Mouse (Mus musculus) MEL (cell line): ENCODE measurements around the gene Tesk2. TPM values are rescaled to one million over a fixed set of nuclear protein-coding genes. Genes with fewer than 3 reads are reported as not detected.

Experiments
- DNase-seq: peaks from one replicate; pipeline ENCODE4 v3.0.0; 2011; ENCODE audit warnings: low read depth, low spot score
- H3K27ac ChIP-seq: 2 replicates; pipeline ENCODE4 v1.5.1; 2012; ENCODE audit warnings: low read depth, mild to moderate bottlenecking, control low read depth, low read length, moderate library complexity; ENCODE audit not compliant: control insufficient read depth
- H3K27me3 ChIP-seq, 2 experiments: fragments of 150-350 bp in 1 of 2; sonication (generic) in 1 of 2; 2 replicates each; pipeline ENCODE4 v1.6.1; 2012; ENCODE audit warnings: low read length in 2 of 2, mild to moderate bottlenecking in 2 of 2, improper control_type of control experiment in 1 of 2, moderate library complexity in 1 of 2; ENCODE audit not compliant: insufficient read depth in 2 of 2, control insufficient read depth in 1 of 2
- H3K36me3 ChIP-seq, 2 experiments: 2 replicates each; pipeline ENCODE4 v1.6.1; 2012 to 2014; ENCODE audit warnings: low read length in 2 of 2, improper control_type of control experiment in 1 of 2, inconsistent platforms in 1 of 2, mild to moderate bottlenecking in 1 of 2; ENCODE audit not compliant: insufficient read depth in 2 of 2, control insufficient read depth in 1 of 2
- H3K4me1 ChIP-seq, 2 experiments: fragments of 150-350 bp in 1 of 2; sonication (generic) in 1 of 2; 2 replicates each; pipeline ENCODE4 v1.6.1; 2012; ENCODE audit warnings: low read length in 2 of 2, improper control_type of control experiment in 1 of 2, mild to moderate bottlenecking in 1 of 2; ENCODE audit not compliant: insufficient read depth in 2 of 2, control insufficient read depth in 1 of 2
- H3K4me3 ChIP-seq, 2 experiments: fragments of 150-350 bp in 1 of 2; sonication (generic) in 1 of 2; 2 replicates each; pipeline ENCODE4 v1.5.1; 2012; ENCODE audit warnings: low read depth in 2 of 2, low read length in 2 of 2, mild to moderate bottlenecking in 2 of 2, moderate library complexity in 2 of 2, control low read depth in 1 of 2, improper control_type of control experiment in 1 of 2; ENCODE audit not compliant: control insufficient read depth in 1 of 2, insufficient read depth in 1 of 2
- H3K79me2 ChIP-seq: 2 replicates; pipeline ENCODE4 v1.6.1; 2012; ENCODE audit warnings: mild to moderate bottlenecking, low read length, moderate library complexity; ENCODE audit not compliant: control insufficient read depth, poor library complexity, insufficient read depth
- H3K9ac ChIP-seq: 2 replicates; pipeline ENCODE4 v1.6.1; 2012; ENCODE audit warnings: low read depth, mild to moderate bottlenecking, control low read depth, low read length, moderate library complexity; ENCODE audit not compliant: control insufficient read depth, poor library complexity, severe bottlenecking
- H3K9me3 ChIP-seq: fragments of 150-350 bp; sonication (generic); replicated peaks from 2 replicates; pipeline ENCODE4 v1.6.1; 2012; ENCODE audit warnings: mild to moderate bottlenecking, low read length, improper control_type of control experiment, moderate library complexity; ENCODE audit not compliant: insufficient read depth
- BHLHE40 ChIP-seq: IDR thresholded peaks from 2 replicates; pipeline ENCODE4 v1.6.1; 2012; ENCODE audit warnings: low read depth, mild to moderate bottlenecking, inconsistent platforms, low read length, improper control_type of control experiment, borderline replicate concordance
- CHD2 ChIP-seq: IDR thresholded peaks from 2 replicates; pipeline ENCODE4 v1.6.1; 2011; ENCODE audit warnings: low read length, improper control_type of control experiment
- CTCF ChIP-seq, 3 experiments: IDR thresholded peaks in 2 of 3; conservative IDR thresholded peaks in 1 of 3; 2 replicates each; pipeline ENCODE4 v1.5.1; 2011 to 2012; ENCODE audit warnings: low read length in 3 of 3, low read depth in 2 of 3, mild to moderate bottlenecking in 2 of 3, improper control_type of control experiment in 1 of 3, inconsistent platforms in 1 of 3, mixed read lengths in 1 of 3, moderate library complexity in 1 of 3; ENCODE audit not compliant: control insufficient read depth in 1 of 3, insufficient read depth in 1 of 3, poor library complexity in 1 of 3, severe bottlenecking in 1 of 3
- MAFK ChIP-seq: IDR thresholded peaks from 2 replicates; pipeline ENCODE4 v1.6.1; 2011; ENCODE audit warnings: low read depth, mild to moderate bottlenecking, low read length, improper control_type of control experiment, borderline replicate concordance
- MAZ ChIP-seq: IDR thresholded peaks from 2 replicates; pipeline ENCODE4 v1.6.1; 2012; ENCODE audit warnings: low read depth, mild to moderate bottlenecking, inconsistent platforms, low read length, improper control_type of control experiment
- MYB ChIP-seq: IDR thresholded peaks from 2 replicates; pipeline ENCODE4 v1.6.1; 2011; ENCODE audit warnings: mild to moderate bottlenecking, low read depth, low read length, improper control_type of control experiment
- MYC ChIP-seq: IDR thresholded peaks from 2 replicates; pipeline ENCODE4 v1.6.1; 2011; ENCODE audit warnings: low read depth, mild to moderate bottlenecking, low read length, improper control_type of control experiment, moderate library complexity
- RAD21 ChIP-seq: IDR thresholded peaks from 2 replicates; pipeline ENCODE4 v1.6.1; 2011; ENCODE audit warnings: mild to moderate bottlenecking, low read depth, low read length, improper control_type of control experiment
- RCOR1 ChIP-seq: IDR thresholded peaks from 2 replicates; pipeline ENCODE4 v1.6.1; 2012; ENCODE audit warnings: low read depth, mild to moderate bottlenecking, inconsistent platforms, low read length, improper control_type of control experiment
- SIN3A ChIP-seq: IDR thresholded peaks from 2 replicates; pipeline ENCODE4 v1.6.1; 2012; ENCODE audit warnings: low read length, improper control_type of control experiment, inconsistent platforms
- USF1 ChIP-seq: IDR thresholded peaks from 2 replicates; pipeline ENCODE4 v1.6.1; 2014; ENCODE audit warnings: low read depth, mild to moderate bottlenecking, inconsistent platforms, low read length, improper control_type of control experiment, moderate library complexity
- ZNF384 ChIP-seq: IDR thresholded peaks from 2 replicates; pipeline ENCODE4 v1.6.1; 2012; ENCODE audit warnings: low read depth, mild to moderate bottlenecking, inconsistent platforms, low read length, improper control_type of control experiment
- polyA plus RNA-seq, 2 experiments: library from polyadenylated mRNA; stranded (reverse) in 1 of 2; unstranded in 1 of 2; fragments of >175 nt in 1 of 2; fragments of >200 nt in 1 of 2; gene quantifications; 2 replicates each; pipeline versions ENCODE4 v1.2.1 to v1.2.4; 2012; ENCODE audit warnings: low replicate concordance in 2 of 2, low read depth in 1 of 2; ENCODE audit not compliant: insufficient read length in 2 of 2, insufficient read depth in 1 of 2, missing spikeins in 1 of 2
- total RNA-seq: library from RNA; depleted of rRNA; stranded (reverse); fragments of 300-350 nt; gene quantifications from 2 replicates; pipeline ENCODE4 v1.2.3, GENCODE M21; 2012

Tesk2 gene
- total and polyA plus RNA-seq, 3 experiments = 2.3 to 3.3 TPM; not detected in 1

GRCm38 (mm10) chr4:116792453-116792852 lies 71.7 kb downstream of the Tesk2 start:
- peaks cover 3 to 4% of the 10 kb centered on the region in 2 experiments; a peak in 2 of 4 replicates for H3K4me1 ChIP-seq
- no peaks in the 10 kb centered on the region for H3K79me2 ChIP-seq
- TF ChIP-seq USF1 = no peak
- TF ChIP-seq SIN3A = no peak
- TF ChIP-seq CHD2 = no peak
- TF ChIP-seq RCOR1 = no peak
- TF ChIP-seq MYC = no peak
- no peak for TF ChIP-seq MYB
- H3K27ac ChIP-seq = no peak overlapping the region
- no peak overlapping the region for H3K9ac ChIP-seq
- H3K36me3 ChIP-seq = peaks cover 0 to 5% of the 10 kb centered on the region in 2 experiments; a peak in 1 of 4 replicates
- no peaks in the 10 kb centered on the region for H3K27me3 ChIP-seq
- H3K9me3 ChIP-seq = no peaks in the 10 kb centered on the region
- no peak for DNase-seq
- no peak overlapping the region for H3K4me3 ChIP-seq

GRCm38 (mm10) chr4:116794273-116794672 lies 73.5 kb downstream of the Tesk2 start:
- Histone ChIP-seq H3K36me3 (no peaks in the 10 kb centered on the region), H3K79me2 (no peaks in the 10 kb centered on the region), H3K27ac (no peak overlapping the region), H3K9ac (no peak overlapping the region), H3K4me3 (no peak overlapping the region), H3K4me1 (no peaks in the 10 kb centered on the region), H3K27me3 (no peaks in the 10 kb centered on the region), H3K9me3 (no peaks in the 10 kb centered on the region)
- TF ChIP-seq MAFK (no peak), RAD21 (peak; percentile 37), RCOR1 (no peak), CTCF (IDR thresholded peaks at IDR 0.05 in 2 of 3, conservative IDR thresholded peaks at IDR 0.05 in 1 of 3; ENCODE audit: control insufficient read depth in 1 of 3, insufficient read depth in 1 of 3, low read depth in 2 of 3, low read length in 3 of 3, poor library complexity in 1 of 3, severe bottlenecking in 1 of 3) (peak in 2 of 3 experiments; percentile 28 to 40; a peak in 4 of 6 replicates)
- DNase-seq = peak; percentile 24

- Histone ChIP-seq H3K9me3 (no peaks in the 10 kb centered on the region), H3K9ac (no peak overlapping the region), H3K4me3 (no peak overlapping the region), H3K79me2 (no peaks in the 10 kb centered on the region), H3K4me1 (no peaks in the 10 kb centered on the region), H3K27me3 (no peaks in the 10 kb centered on the region), H3K36me3 (no peaks in the 10 kb centered on the region), H3K27ac (no peak overlapping the region)
- no peak for DNase-seq
- TF ChIP-seq ZNF384 = no peak
- TF ChIP-seq BHLHE40 = no peak
- TF ChIP-seq RCOR1 = no peak
- no peak for TF ChIP-seq MAZ
Observed at GRCm38 (mm10) chr4:116796442-116797110, 75.8 kb downstream of the Tesk2 start.
